Mouse (Mus musculus): Measurements from ENCODE around the gene Aco2.

Gene Aco2

DNA sequence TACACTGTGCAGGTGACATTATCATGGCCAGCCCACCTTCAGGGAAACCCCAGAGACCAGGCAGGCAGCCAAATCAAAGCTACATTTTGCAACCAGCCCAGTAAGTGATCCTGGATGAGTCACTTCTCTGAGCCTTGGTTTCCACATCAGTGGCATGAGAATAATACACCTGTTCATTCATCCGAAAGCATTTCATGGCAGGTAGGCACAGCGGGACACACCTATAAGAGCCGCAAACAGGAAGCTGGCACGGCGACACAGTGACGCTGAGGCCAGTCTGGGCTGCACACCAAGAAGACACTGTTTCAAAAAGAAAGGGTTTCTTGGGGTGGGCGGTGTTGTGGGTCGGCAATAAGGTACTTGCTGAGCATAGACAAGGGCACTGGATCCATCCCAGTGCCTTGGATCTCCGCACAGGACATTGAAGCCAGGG lies 82.1 kb downstream of the Aco2 start:
- Histone ChIP-seq H3K36me3 (ENCODE audit: control insufficient read depth, insufficient read depth, low read length, poor library complexity, severe bottlenecking) (no peaks in the 10 kb centered on the region), H3K27me3 (ENCODE audit: control insufficient read depth, insufficient read depth, low read length, poor library complexity, severe bottlenecking) (no peaks in the 10 kb centered on the region)
- no peak for DNase-seq (ENCODE audit: low read depth, low spot score)

DNA sequence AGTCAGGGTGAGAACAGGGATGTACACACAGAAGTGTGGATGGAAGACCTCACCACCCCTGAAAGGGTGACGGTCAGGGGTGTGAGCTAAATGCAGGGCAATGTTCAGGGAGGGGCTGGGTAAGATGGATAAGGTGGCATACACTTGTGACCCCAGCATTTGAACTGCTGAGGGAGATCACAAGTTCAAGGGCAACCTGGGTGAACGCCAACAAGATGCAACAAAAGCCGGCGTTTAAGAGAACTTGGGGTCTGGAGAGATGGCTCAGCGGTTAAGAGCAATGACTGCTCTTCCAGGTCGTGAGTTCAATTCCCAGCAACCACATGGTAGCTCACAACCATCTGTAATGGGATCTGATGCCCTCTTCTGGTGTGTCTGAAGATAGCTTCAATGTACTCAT lies 82.6 kb downstream of the Aco2 start:
- DNase-seq (ENCODE audit: low read depth, low spot score): no peak
- no peaks in the 10 kb centered on the region for H3K27me3 ChIP-seq (ENCODE audit: control insufficient read depth, insufficient read depth, low read length, poor library complexity, severe bottlenecking)
- H3K36me3 ChIP-seq (ENCODE audit: control insufficient read depth, insufficient read depth, low read length, poor library complexity, severe bottlenecking): no peaks in the 10 kb centered on the region

DNA sequence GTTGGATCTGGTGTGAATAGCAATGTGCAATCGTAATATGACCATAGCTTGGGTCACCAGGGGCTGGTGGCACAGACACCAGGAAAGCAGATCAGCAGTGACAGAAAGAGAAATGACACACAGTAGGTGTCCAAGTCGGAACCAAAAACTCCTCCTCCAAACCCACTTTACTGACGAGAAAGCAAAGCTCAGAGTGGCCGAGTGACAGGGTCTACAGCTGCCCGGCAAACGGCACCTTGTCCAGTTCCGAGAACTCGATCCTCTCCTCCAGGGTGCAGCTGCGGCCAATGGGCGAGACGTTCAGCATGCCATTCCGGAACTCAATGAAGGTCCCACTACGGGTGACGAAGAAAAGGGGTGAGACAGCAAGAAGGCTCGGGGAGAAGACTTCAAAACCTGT lies 83.3 kb downstream of the Aco2 start:
- Histone ChIP-seq H3K36me3 (ENCODE audit: control insufficient read depth, insufficient read depth, low read length, poor library complexity, severe bottlenecking) (no peaks in the 10 kb centered on the region), H3K27me3 (ENCODE audit: control insufficient read depth, insufficient read depth, low read length, poor library complexity, severe bottlenecking) (no peaks in the 10 kb centered on the region)
- DNase-seq (ENCODE audit: low read depth, low spot score): no peak

DNA sequence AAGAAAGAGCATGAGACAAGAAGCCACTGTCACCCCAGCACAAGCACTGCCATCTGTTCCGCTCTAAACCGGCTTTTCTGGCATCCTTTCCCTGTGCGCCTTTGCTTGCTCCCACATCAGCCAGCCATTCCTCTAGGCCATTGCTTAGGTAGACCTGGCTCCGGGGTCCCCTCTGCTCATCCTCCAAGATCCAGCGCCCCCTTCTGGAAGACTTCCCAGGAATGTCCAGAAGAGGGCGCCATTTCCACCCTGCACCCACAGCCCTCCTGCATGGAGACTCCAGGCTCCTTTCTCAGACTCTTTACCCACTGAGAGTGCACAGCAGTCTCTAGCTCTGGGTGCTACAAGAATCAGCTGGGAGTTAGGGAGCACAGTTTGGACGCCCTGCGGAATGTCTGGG lies 84.3 kb downstream of the Aco2 start:
- no peaks in the 10 kb centered on the region for H3K36me3 ChIP-seq (ENCODE audit: control insufficient read depth, insufficient read depth, low read length, poor library complexity, severe bottlenecking)
- H3K27me3 ChIP-seq (ENCODE audit: control insufficient read depth, insufficient read depth, low read length, poor library complexity, severe bottlenecking): no peaks in the 10 kb centered on the region
- peak; percentile 73 for DNase-seq (ENCODE audit: low read depth, low spot score)

DNA sequence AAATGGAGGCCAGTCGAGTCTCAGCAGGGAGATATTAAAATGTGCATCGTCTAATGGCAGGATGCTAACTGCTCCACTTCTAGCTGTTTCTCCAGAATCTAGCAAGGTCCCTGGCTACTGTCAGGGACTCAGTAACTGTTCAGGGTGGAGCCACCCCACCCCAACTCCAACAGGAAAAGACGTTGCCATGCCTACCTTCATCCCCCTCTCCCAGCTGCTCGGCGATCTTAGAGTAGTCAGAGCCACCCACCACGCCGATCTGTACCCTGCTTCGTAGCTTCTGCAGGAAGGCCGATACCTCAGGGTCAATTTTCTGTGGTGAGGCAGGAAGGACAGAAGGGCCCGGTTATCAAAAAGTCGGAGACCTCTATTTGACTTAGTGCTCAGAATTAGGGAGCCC lies 85.5 kb downstream of the Aco2 start:
- Histone ChIP-seq H3K27me3 (ENCODE audit: control insufficient read depth, insufficient read depth, low read length, poor library complexity, severe bottlenecking) (no peaks in the 10 kb centered on the region), H3K36me3 (ENCODE audit: control insufficient read depth, insufficient read depth, low read length, poor library complexity, severe bottlenecking) (no peaks in the 10 kb centered on the region)
- no peak for DNase-seq (ENCODE audit: low read depth, low spot score)

DNA sequence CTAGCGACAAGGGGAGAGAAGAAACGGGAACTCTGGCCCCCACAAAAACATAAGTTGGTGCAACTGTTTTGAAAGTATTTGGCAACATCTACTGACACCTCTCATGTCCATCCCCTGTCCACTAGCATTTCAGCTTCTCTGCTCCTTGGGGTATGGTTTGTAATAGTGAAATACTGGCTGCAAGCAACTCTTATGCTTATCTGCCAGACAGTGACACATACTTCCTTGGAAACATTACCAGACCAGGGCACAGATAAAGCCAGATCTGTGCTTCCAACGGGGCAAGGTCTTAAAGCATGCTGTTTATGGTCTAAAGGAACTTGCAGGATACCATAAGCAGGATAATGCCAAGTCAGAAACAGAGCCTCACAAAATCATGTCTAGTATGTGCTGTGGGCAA lies 86.8 kb downstream of the Aco2 start:
- H3K36me3 ChIP-seq (ENCODE audit: control insufficient read depth, insufficient read depth, low read length, poor library complexity, severe bottlenecking): no peaks in the 10 kb centered on the region
- no peaks in the 10 kb centered on the region for H3K27me3 ChIP-seq (ENCODE audit: control insufficient read depth, insufficient read depth, low read length, poor library complexity, severe bottlenecking)
- DNase-seq (ENCODE audit: low read depth, low spot score): no peak

DNA sequence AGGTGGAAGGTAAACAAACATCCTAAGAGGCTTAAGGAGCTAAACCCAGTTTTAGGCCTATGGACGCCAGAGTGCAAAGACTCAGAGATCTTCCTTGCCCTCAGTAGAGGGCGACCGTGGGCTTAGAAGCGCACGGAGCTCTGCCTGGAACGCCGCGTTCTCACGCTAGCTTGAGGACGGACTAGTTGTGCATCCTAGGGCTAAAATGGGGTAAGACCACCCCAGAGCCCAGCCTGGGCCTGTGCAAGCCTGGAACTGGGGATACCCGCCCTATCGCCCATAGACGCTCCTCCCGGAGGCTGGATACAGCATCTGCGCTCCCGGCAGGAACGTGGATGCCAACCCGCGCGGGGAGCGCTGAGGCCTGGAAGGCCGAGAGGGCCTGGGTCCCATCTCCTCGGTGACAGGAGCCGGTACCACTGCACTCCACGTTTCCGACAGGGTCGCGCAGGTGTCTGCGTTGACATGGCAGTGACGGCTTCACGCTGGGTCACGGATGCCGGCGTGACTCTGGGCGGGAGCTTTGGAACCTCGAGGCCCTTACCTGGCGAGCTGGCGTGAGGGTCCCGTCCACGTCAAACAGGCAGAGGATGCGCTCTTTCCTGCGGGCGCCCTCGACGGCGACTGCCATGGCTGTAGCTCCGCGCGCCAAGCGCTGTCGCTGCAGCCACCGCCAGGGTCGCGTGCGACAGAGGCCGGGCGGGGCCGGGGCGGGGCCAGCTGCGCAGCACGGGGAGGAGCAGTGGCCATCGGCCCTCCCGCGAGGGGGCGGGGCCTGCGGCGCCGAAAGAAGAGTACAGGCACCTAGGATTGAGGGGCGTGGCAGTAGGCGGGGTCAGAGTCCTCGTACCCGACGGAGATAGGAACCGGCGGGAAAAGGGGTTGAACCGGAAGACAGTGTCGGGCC lies 88.3 kb downstream of the Aco2 start, which contains the start of gene Pmm1:
Pmm1 (minus strand) TSS at position 760 of the 907 bp plus-strand sequence.
- peak; percentile 99 for DNase-seq (ENCODE audit: low read depth, low spot score)
- Histone ChIP-seq H3K27me3 (ENCODE audit: control insufficient read depth, insufficient read depth, low read length, poor library complexity, severe bottlenecking) (no peaks in the 10 kb centered on the region), H3K36me3 (ENCODE audit: control insufficient read depth, insufficient read depth, low read length, poor library complexity, severe bottlenecking) (no peaks in the 10 kb centered on the region)

DNA sequence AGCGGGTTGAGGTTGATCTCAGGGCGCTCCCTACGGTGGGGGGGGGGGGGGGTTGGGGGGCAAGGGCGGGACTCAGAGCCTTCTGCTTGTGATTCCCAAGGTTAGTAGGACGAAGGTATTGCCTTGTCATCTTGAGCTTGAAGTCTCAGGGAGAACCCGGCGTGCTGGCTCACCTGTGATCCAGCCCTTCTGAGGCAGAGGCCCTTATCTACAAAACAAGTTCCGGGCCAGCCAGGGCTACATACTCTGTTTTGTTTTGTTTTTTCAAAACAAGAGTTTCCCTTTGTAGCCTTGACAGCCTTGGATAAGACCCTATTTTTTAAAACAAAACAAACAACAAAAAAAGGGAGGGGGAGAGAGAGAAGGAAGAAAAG lies 89.0 kb downstream of the Aco2 start:
- H3K27me3 ChIP-seq (ENCODE audit: control insufficient read depth, insufficient read depth, low read length, poor library complexity, severe bottlenecking): no peaks in the 10 kb centered on the region
- H3K36me3 ChIP-seq (ENCODE audit: control insufficient read depth, insufficient read depth, low read length, poor library complexity, severe bottlenecking): no peaks in the 10 kb centered on the region
- no peak for DNase-seq (ENCODE audit: low read depth, low spot score)

DNA sequence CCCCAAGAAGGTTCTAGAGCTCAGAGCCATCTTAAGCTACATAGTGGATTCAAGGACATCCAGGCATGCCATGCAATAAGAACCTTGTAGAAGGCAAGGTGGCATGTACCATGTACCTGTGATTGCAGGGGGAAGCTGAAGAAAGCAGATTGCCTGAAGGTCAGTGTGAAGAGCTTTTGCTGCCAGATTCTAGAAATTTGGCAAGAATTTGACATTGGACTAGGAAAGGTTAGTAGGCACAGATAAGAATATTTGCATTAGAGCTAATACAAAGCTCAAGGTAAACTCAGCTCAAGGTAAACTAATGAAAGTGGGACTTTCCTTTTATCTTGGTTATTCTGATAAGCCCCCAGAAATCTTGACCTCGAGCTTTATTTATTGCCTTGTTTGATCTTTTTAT lies 92.2 kb downstream of the Aco2 start:
- Histone ChIP-seq H3K36me3 (ENCODE audit: control insufficient read depth, insufficient read depth, low read length, poor library complexity, severe bottlenecking) (no peaks in the 10 kb centered on the region), H3K27me3 (ENCODE audit: control insufficient read depth, insufficient read depth, low read length, poor library complexity, severe bottlenecking) (no peaks in the 10 kb centered on the region)
- DNase-seq (ENCODE audit: low read depth, low spot score): no peak
